Mouse (Mus musculus) CH12.LX (cell line): ENCODE results near the gene 1700123O20Rik. TPM values are rescaled to one million over a fixed set of nuclear protein-coding genes. Genes with fewer than 3 reads are reported as not detected.

Source experiments
- DNase-seq: peaks from one replicate; pipeline ENCODE4 v3.0.0-alpha.2; 2013; ENCODE audit errors: extremely low read depth
- H3K27ac ChIP-seq: 2 replicates; pipeline ENCODE4 v1.5.1; 2012; ENCODE audit warnings: low read depth, mild to moderate bottlenecking, control low read depth, moderate library complexity; ENCODE audit not compliant: insufficient read depth
- H3K27me3 ChIP-seq: replicated peaks from 2 replicates; pipeline ENCODE3; 2012; ENCODE audit warnings: inconsistent platforms
- H3K36me3 ChIP-seq, 2 experiments: replicated peaks in 1 of 2; 2 replicates each; pipeline versions ENCODE3 to v1.6.1; 2012; ENCODE audit warnings: inconsistent platforms in 1 of 2, low read length in 1 of 2, mild to moderate bottlenecking in 1 of 2, mixed read lengths in 1 of 2, moderate library complexity in 1 of 2; ENCODE audit not compliant: control insufficient read depth in 1 of 2, insufficient read depth in 1 of 2
- H3K4me1 ChIP-seq, 2 experiments: 2 replicates each; pipeline ENCODE4 v1.6.1; 2012; ENCODE audit warnings: inconsistent platforms in 1 of 2, moderate library complexity in 1 of 2; ENCODE audit not compliant: insufficient read depth in 2 of 2, control insufficient read depth in 1 of 2
- H3K4me2 ChIP-seq: 2 replicates; pipeline ENCODE4 v1.6.1; 2012; ENCODE audit warnings: low read depth, mild to moderate bottlenecking, control low read depth; ENCODE audit not compliant: poor library complexity, insufficient read depth, severe bottlenecking
- H3K4me3 ChIP-seq, 3 experiments: fragments of 150-350 bp in 1 of 3; sonication (generic) in 1 of 3; replicated peaks in 1 of 3; 2 replicates each; pipeline versions ENCODE3 to v1.5.1; 2011 to 2012; ENCODE audit warnings: low read depth in 2 of 3, low read length in 2 of 3, mild to moderate bottlenecking in 2 of 3, moderate library complexity in 2 of 3, control low read depth in 1 of 3, improper control_type of control experiment in 1 of 3, inconsistent platforms in 1 of 3, mixed read lengths in 1 of 3; ENCODE audit not compliant: poor library complexity in 1 of 3
- H3K79me2 ChIP-seq: replicated peaks from 2 replicates; pipeline ENCODE4 v1.6.1; 2012; ENCODE audit warnings: mild to moderate bottlenecking, moderate library complexity; ENCODE audit not compliant: control insufficient read depth, poor library complexity, insufficient read depth, severe bottlenecking; ENCODE audit errors: extremely low read depth
- H3K9ac ChIP-seq: 2 replicates; pipeline ENCODE4 v1.6.1; 2012; ENCODE audit warnings: low read depth, mild to moderate bottlenecking, control low read depth, moderate library complexity; ENCODE audit not compliant: insufficient read depth
- H3K9me3 ChIP-seq: replicated peaks from 2 replicates; pipeline ENCODE3; 2012; ENCODE audit warnings: low read length, inconsistent platforms, mixed read lengths
- BHLHE40 ChIP-seq: IDR thresholded peaks from 2 replicates; pipeline ENCODE4 v1.6.1; 2011; ENCODE audit warnings: mild to moderate bottlenecking, low read depth, low read length, improper control_type of control experiment
- CHD1 ChIP-seq: IDR thresholded peaks from 2 replicates; pipeline ENCODE4 v1.6.1; 2012; ENCODE audit warnings: low read depth, low read length, improper control_type of control experiment, inconsistent platforms
- CHD2 ChIP-seq: IDR thresholded peaks from 2 replicates; pipeline ENCODE4 v1.6.1; 2011; ENCODE audit warnings: low read length, improper control_type of control experiment
- CTCF ChIP-seq, 2 experiments: IDR thresholded peaks in 1 of 2; conservative IDR thresholded peaks in 1 of 2; 2 replicates each; pipeline ENCODE4 v1.5.1; 2011 to 2012; ENCODE audit warnings: low read depth in 2 of 2, low read length in 2 of 2, improper control_type of control experiment in 1 of 2, inconsistent platforms in 1 of 2, mild to moderate bottlenecking in 1 of 2, moderate library complexity in 1 of 2
- EP300 ChIP-seq: IDR thresholded peaks from 2 replicates; pipeline ENCODE4 v1.6.1; 2011; ENCODE audit warnings: low read length, improper control_type of control experiment
- ETS1 ChIP-seq: conservative IDR thresholded peaks from 2 replicates; pipeline ENCODE4 v1.6.1; 2012; ENCODE audit warnings: low read depth, mild to moderate bottlenecking, inconsistent platforms, low read length, improper control_type of control experiment, moderate library complexity
- GABPA ChIP-seq: IDR thresholded peaks from 2 replicates; pipeline ENCODE4 v1.6.1; 2012; ENCODE audit warnings: low read depth, low read length, improper control_type of control experiment, inconsistent platforms; ENCODE audit not compliant: insufficient replicate concordance
- IRF4 ChIP-seq: IDR thresholded peaks from 2 replicates; pipeline ENCODE4 v1.6.1; 2014; ENCODE audit warnings: low read depth, mild to moderate bottlenecking, inconsistent platforms, low read length, improper control_type of control experiment
- JUN ChIP-seq: IDR thresholded peaks from 2 replicates; pipeline ENCODE4 v1.6.1; 2011; ENCODE audit warnings: low read depth, mild to moderate bottlenecking, low read length, improper control_type of control experiment, moderate library complexity; ENCODE audit not compliant: insufficient read depth
- JUND ChIP-seq: conservative IDR thresholded peaks from 2 replicates; pipeline ENCODE4 v1.6.1; 2011; ENCODE audit warnings: low read depth, low read length, improper control_type of control experiment
- MAFK ChIP-seq: IDR thresholded peaks from 2 replicates; pipeline ENCODE4 v1.6.1; 2011; ENCODE audit warnings: low read length, improper control_type of control experiment; ENCODE audit not compliant: insufficient replicate concordance
- MAX ChIP-seq: IDR thresholded peaks from 2 replicates; pipeline ENCODE4 v1.6.1; 2011; ENCODE audit warnings: low read length, improper control_type of control experiment
- MAZ ChIP-seq: IDR thresholded peaks from 2 replicates; pipeline ENCODE4 v1.6.1; 2012; ENCODE audit warnings: low read depth, mild to moderate bottlenecking, inconsistent platforms, low read length, improper control_type of control experiment, moderate library complexity
- MEF2A ChIP-seq: IDR thresholded peaks from 2 replicates; pipeline ENCODE4 v1.6.1; 2014; ENCODE audit warnings: low read depth, mild to moderate bottlenecking, inconsistent platforms, low read length, improper control_type of control experiment, borderline replicate concordance
- MXI1 ChIP-seq: IDR thresholded peaks from 2 replicates; pipeline ENCODE4 v1.6.1; 2011; ENCODE audit warnings: mild to moderate bottlenecking, low read depth, low read length, improper control_type of control experiment
- PAX5 ChIP-seq: IDR thresholded peaks from 2 replicates; pipeline ENCODE4 v1.6.1; 2012; ENCODE audit warnings: low read length, inconsistent platforms, mixed read lengths
- POLR2A ChIP-seq: IDR thresholded peaks from 2 replicates; pipeline ENCODE4 v1.6.1; 2011; ENCODE audit warnings: low read depth, mild to moderate bottlenecking, improper control_type of control experiment, low read length
- RAD21 ChIP-seq: IDR thresholded peaks from 2 replicates; pipeline ENCODE4 v1.6.1; 2011; ENCODE audit warnings: low read depth, mild to moderate bottlenecking, low read length, improper control_type of control experiment, moderate library complexity
- RCOR1 ChIP-seq: conservative IDR thresholded peaks from 2 replicates; pipeline ENCODE4 v1.6.1; 2012; ENCODE audit warnings: low read depth, mild to moderate bottlenecking, inconsistent platforms, low read length, improper control_type of control experiment
- SMC3 ChIP-seq: IDR thresholded peaks from 2 replicates; pipeline ENCODE4 v1.6.1; 2011; ENCODE audit warnings: low read depth, low read length, improper control_type of control experiment
- TBP ChIP-seq: conservative IDR thresholded peaks from 2 replicates; pipeline ENCODE4 v1.6.1; 2011; ENCODE audit warnings: low read depth, low read length, improper control_type of control experiment
- TCF12 ChIP-seq: IDR thresholded peaks from 2 replicates; pipeline ENCODE4 v1.6.1; 2014; ENCODE audit warnings: low read depth, mild to moderate bottlenecking, inconsistent platforms, low read length, improper control_type of control experiment
- UBTF ChIP-seq: IDR thresholded peaks from 2 replicates; pipeline ENCODE4 v1.6.1; 2012; ENCODE audit warnings: low read depth, mild to moderate bottlenecking, inconsistent platforms, low read length, improper control_type of control experiment, moderate library complexity
- USF2 ChIP-seq: conservative IDR thresholded peaks from 2 replicates; pipeline ENCODE4 v1.6.1; 2011; ENCODE audit warnings: low read depth, low read length, improper control_type of control experiment
- dilution Hi-C: fragments of 300-500 bp; cut with MboI; formaldehyde crosslinking; loops from 2 replicates; pipeline ENCODE4 v1.14.3; 2020; ENCODE audit warnings: low sequenced_read_pairs; ENCODE audit not compliant: extremely low pct_unique_long_range_greater_than_20kb, extremely low pct_ligation_motif_present
- in situ Hi-C: fragments of 300-500 bp; cut with MboI; formaldehyde crosslinking; loops from 3 replicates; pipeline ENCODE4 v1.14.3; 2019; ENCODE audit warnings: low sequenced_read_pairs, low pct_ligation_motif_present, low pct_unique_long_range_greater_than_20kb, mixed read lengths
- polyA plus RNA-seq: library from polyadenylated mRNA; unstranded; fragments of >175 nt; gene quantifications from 2 replicates; pipeline ENCODE4 v1.2.1, GENCODE M21; 2012; ENCODE audit warnings: low read depth; ENCODE audit not compliant: insufficient read length
- total RNA-seq, 2 experiments: library from RNA; depleted of rRNA; stranded (reverse); fragments of 300-350 nt in 1 of 2; fragments of >200 nt in 1 of 2; gene quantifications; 2 replicates each; pipeline ENCODE4 v1.2.3; 2012 to 2014

The 1700123O20Rik gene
- total and polyA plus RNA-seq, 3 experiments, result 33.1 to 60.7 (median 59.1) TPM

DNA sequence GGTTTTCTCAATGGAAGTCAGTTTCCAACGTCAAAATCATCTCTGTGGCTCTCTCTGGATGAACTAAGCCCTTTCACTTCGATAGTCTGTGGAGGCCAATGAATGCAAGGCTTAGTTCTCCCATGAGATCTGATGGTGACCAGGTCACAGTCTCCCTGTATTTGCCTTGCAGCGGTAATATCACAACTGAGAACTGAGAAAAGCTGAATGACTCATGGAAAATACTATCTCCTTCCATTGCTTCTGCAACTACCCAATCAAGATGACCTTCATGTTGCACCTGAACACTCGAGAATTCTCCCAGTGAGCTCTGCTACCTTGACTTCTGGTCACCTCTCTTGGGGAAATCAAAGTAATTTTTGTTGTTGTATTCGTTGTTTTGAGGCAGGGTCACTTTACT, 41.5 kb downstream of the 1700123O20Rik start:
- peak; percentile 85 for DNase-seq
- in situ Hi-C loops, result no loop called here
- H3K27ac ChIP-seq, result no peak overlapping the region
- TF ChIP-seq IRF4, result peak; percentile 98
- TF ChIP-seq UBTF, result no peak
- peak; percentile 82 for TF ChIP-seq ETS1
- TF ChIP-seq TBP, result 0 out of 2 replicates have a peak, but pooled peaks have one; percentile 40
- no peak for TF ChIP-seq PAX5
- no peak for TF ChIP-seq GABPA
- TF ChIP-seq JUND, result peak; percentile 96
- TF ChIP-seq BHLHE40, result peak; percentile 79
- TF ChIP-seq CHD2, result peak; percentile 75; the same call in 1 of the 2 replicates
- peak; percentile 96 for TF ChIP-seq RCOR1
- TF ChIP-seq MEF2A, result peak; percentile 83
- peak; percentile 98 for TF ChIP-seq JUN
- peak; percentile 80 for TF ChIP-seq TCF12
- TF ChIP-seq EP300, result peak; percentile 99
- peak; percentile 60; the same call in 1 of the 2 replicates for TF ChIP-seq MAFK
- TF ChIP-seq, all 38 proteins: peak for 12
- H3K4me2 ChIP-seq, result peak overlapping the region; percentile 11; the same call in 1 of the 2 replicates
- dilution Hi-C loops, result no loop called here
- no peak overlapping the region for H3K4me3 ChIP-seq
- peaks cover 5 to 23% of the 10 kb centered on the region in 2 experiments; a peak in 3 of 4 replicates for H3K4me1 ChIP-seq
- H3K27me3 ChIP-seq, result peaks cover 1% of the 10 kb centered on the region
- no peak overlapping the region for H3K9ac ChIP-seq
- H3K79me2 ChIP-seq, result no peaks in the 10 kb centered on the region
- no peaks in the 10 kb centered on the region for H3K9me3 ChIP-seq
- no peaks in the 10 kb centered on the region for H3K36me3 ChIP-seq

DNA sequence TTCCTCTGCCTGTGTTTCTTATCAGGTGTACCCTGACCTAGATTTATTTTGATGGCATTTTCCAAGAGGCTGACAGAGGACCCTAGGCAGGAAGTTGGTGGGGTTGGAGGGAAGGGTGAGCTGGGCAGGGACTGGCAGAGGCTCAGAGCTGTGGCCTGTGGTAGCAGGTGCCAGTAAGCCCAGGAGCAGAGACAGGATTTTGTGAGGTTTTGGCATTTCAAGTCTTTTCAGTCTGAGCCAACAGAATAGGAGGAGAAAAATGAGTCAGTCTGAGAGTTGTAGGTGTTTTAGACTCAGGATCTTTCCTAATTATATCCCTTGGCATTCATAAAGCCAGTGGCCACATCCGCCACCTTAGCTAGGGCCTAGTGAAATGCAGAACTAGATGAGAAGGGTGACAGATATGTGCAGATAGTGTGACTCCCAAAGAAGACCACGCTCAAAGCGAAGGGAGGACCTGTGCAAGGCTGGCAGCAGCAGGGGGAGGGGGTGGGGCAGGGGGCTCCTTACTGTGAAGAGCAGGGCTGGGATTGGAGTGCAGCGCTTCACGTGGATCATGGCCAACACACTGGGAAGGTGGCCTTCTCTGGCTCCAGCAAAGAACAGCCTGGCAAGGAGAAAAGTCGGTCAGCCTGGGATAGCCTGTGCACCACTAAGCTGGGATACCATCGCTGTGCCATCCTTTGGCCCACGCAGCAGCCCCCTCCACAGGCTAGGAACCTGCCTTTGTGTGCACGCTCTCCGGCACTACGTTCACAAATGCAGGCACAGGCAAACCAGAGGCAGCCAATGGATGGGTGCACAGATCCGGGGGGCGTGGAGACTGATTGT, 43.0 kb downstream of the 1700123O20Rik start:
- Histone ChIP-seq H3K9ac (no peak overlapping the region), H3K9me3 (no peaks in the 10 kb centered on the region), H3K4me1 (peaks cover 5 to 21% of the 10 kb centered on the region in 2 experiments; a peak in 3 of 4 replicates), H3K27me3 (peaks cover 1% of the 10 kb centered on the region), H3K79me2 (no peaks in the 10 kb centered on the region), H3K4me3 (no peak overlapping the region), H3K27ac (no peak overlapping the region), H3K36me3 (no peaks in the 10 kb centered on the region), H3K4me2 (no peak overlapping the region)
- in situ Hi-C loops, result no loop called here
- TF ChIP-seq RAD21 (no peak), ETS1 (no peak), MAX (no peak), MAFK (no peak), MXI1 (no peak), MAZ (no peak), USF2 (no peak), POLR2A (no peak), SMC3 (no peak), IRF4 (no peak), RCOR1 (no peak), CHD1 (no peak), UBTF (no peak), CTCF (conservative IDR thresholded peaks at IDR 0.05 in 1 of 2, IDR thresholded peaks at IDR 0.05 in 1 of 2; ENCODE audit: low read depth in 2 of 2, low read length in 2 of 2) (no peak)
- no peak for DNase-seq
- dilution Hi-C loops, result no loop called here
